Mouse (Mus musculus): ENCODE measurements around the gene Dlx4. TPM values are rescaled to one million over a fixed set of nuclear protein-coding genes. Genes with fewer than 3 reads are reported as not detected.

The Dlx4 gene
- polyA plus RNA-seq, 1 experiment from 2014 or later: 0.12 TPM

Other genes starting within 250 kb of the Dlx4 start
- 0.98 and 64.7 TPM in 2 replicates for gene Col1a1, start 210.0 kb downstream of the Dlx4 start, polyA plus RNA-seq (2014; fragmentation: Nextera tagmentation; extraction: Ambion mirVana)
- not detected in 2 replicates for gene Hils1, start 178.7 kb downstream of the Dlx4 start, polyA plus RNA-seq (2014; fragmentation: Nextera tagmentation; extraction: Ambion mirVana)
- not detected in 2 replicates for gene Sgca, start 169.9 kb downstream of the Dlx4 start, polyA plus RNA-seq (2014; fragmentation: Nextera tagmentation; extraction: Ambion mirVana)
- 27.1 and 27.6 TPM in 2 replicates for gene Ppp1r9b, start 155.2 kb downstream of the Dlx4 start, polyA plus RNA-seq (2014; fragmentation: Nextera tagmentation; extraction: Ambion mirVana)
- gene Samd14, start 136.4 kb downstream of the Dlx4 start, polyA plus RNA-seq (2014; fragmentation: Nextera tagmentation; extraction: Ambion mirVana): 135 and 152 TPM in 2 replicates
- gene Pdk2, start 104.9 kb downstream of the Dlx4 start, polyA plus RNA-seq (2014; fragmentation: Nextera tagmentation; extraction: Ambion mirVana): 21.5 and 22.7 TPM in 2 replicates
- 9.0 and 11.7 TPM in 2 replicates for gene Itga3, start 69.5 kb downstream of the Dlx4 start, polyA plus RNA-seq (2014; fragmentation: Nextera tagmentation; extraction: Ambion mirVana)
- 0.13 and 0.38 TPM in 2 replicates for gene Dlx3, start 26.1 kb downstream of the Dlx4 start, polyA plus RNA-seq (2014; fragmentation: Nextera tagmentation; extraction: Ambion mirVana)
- not detected in 2 replicates for gene Tac4, start 115.3 kb upstream of the Dlx4 start, polyA plus RNA-seq (2014; fragmentation: Nextera tagmentation; extraction: Ambion mirVana)
- gene Kat7, start 164.0 kb upstream of the Dlx4 start, polyA plus RNA-seq (2014; fragmentation: Nextera tagmentation; extraction: Ambion mirVana): 56.6 and 65.2 TPM in 2 replicates
- 2.4 and 2.5 TPM in 2 replicates for gene Fam117a, start 190.8 kb upstream of the Dlx4 start, polyA plus RNA-seq (2014; fragmentation: Nextera tagmentation; extraction: Ambion mirVana)
- gene Slc35b1, start 238.4 kb upstream of the Dlx4 start, polyA plus RNA-seq (2014; fragmentation: Nextera tagmentation; extraction: Ambion mirVana): 158 and 167 TPM in 2 replicates

All from midbrain, embryonic 14.5 days (tissue).